In genomic region chr1:91436380-91437082, GRCm38 (mm10) we compare ENCODE assay signal across 8 mouse cellular contexts. TPM values are rescaled to one million over a fixed set of nuclear protein-coding genes. Genes with fewer than 3 reads are reported as not detected.
DNase-seq lines count a peak whose midpoint lies in the region; ATAC-seq lines count a peak whose summit lies in the region.

No protein-coding gene starts in this region.

- H3K9me3 ChIP-seq in neural tube, embryonic 13.5 days: no peaks in the 10 kb centered on the region

- no peaks in the 10 kb centered on the region for H3K27me3 ChIP-seq in neural tube, embryonic 13.5 days

- H3K4me1 ChIP-seq in neural tube, embryonic 13.5 days (replicated peaks): peaks cover 19% of the 10 kb centered on the region

- DNase-seq in neural tube, embryonic 10.5 days (ENCODE audit: extremely low spot score, low spot score): no peak
- peak; percentile 28 for DNase-seq in cerebellum, adult 11 months
- DNase-seq in heart, adult 11 months: peak; percentile 99
- DNase-seq in kidney, adult 8-10 months: peak; percentile 90 to 92
- DNase-seq in lung, postnatal 25 days (ENCODE audit: low spot score): peak; percentile 95
- no peak for DNase-seq in embryo, embryonic 11 days
- DNase-seq in thymus, postnatal 10 days (ENCODE audit: low spot score in 2 of 2): no peak

- no peak overlapping the region for H3K4me3 ChIP-seq in neural tube, embryonic 13.5 days

- ATAC-seq in neural tube, embryonic 13.5 days (ENCODE audit: low read depth): 0 out of 2 replicates have a peak, but pooled peaks have one; percentile 32

- no peak overlapping the region; the same call in 1 of the 2 replicates for H3K27ac ChIP-seq in neural tube, embryonic 13.5 days (replicated peaks)

- WGBS in neural tube, embryonic 13.5 days: 78% methylated on average over 6 of the region's 6 CpGs

- no peak overlapping the region for H3K9ac ChIP-seq in neural tube, embryonic 13.5 days

- no peak overlapping the region for H3K4me2 ChIP-seq in neural tube, embryonic 13.5 days

- peaks cover 61% of the 10 kb centered on the region for H3K36me3 ChIP-seq in neural tube, embryonic 13.5 days

RNA-seq across cellular contexts. Expression of gene Per2, which starts 22.6 kb away (rescaled TPM):
- polyA plus RNA-seq in neural tube, embryonic 13.5 days (2015; fragmentation: Nextera tagmentation; extraction: Ambion mirVana): 3.3 and 4.1 TPM in 2 replicates

RNA-seq across cellular contexts. Expression of gene Hes6, which starts 22.7 kb away (rescaled TPM):
- polyA plus RNA-seq in neural tube, embryonic 13.5 days (2015; fragmentation: Nextera tagmentation; extraction: Ambion mirVana): 146 and 163 TPM in 2 replicates

RNA-seq across cellular contexts. Expression of gene Ilkap, which starts 37.9 kb away (rescaled TPM):
- polyA plus RNA-seq in neural tube, embryonic 13.5 days (2015; fragmentation: Nextera tagmentation; extraction: Ambion mirVana): 138 and 141 TPM in 2 replicates

RNA-seq across cellular contexts. Expression of gene Traf3ip1, which starts 57.9 kb away (rescaled TPM):
- polyA plus RNA-seq in neural tube, embryonic 13.5 days (2015; fragmentation: Nextera tagmentation; extraction: Ambion mirVana): 9.2 and 10.4 TPM in 2 replicates

Comparison
In these comparisons a context has a peak if more than half of its experiments do, and no peak if none do; other contexts are left out.
1. DNase-seq: peak in cerebellum, adult 11 months (single experiment), heart, adult 11 months (single experiment), kidney, adult 8-10 months (2 of 2) and lung, postnatal 25 days (single experiment); none in neural tube, embryonic 10.5 days (single experiment), embryo, embryonic 11 days (single experiment) and thymus, postnatal 10 days (0 of 2).